Mouse (Mus musculus) adrenal gland, postnatal 36 days (tissue): ENCODE results near the gene Polq. TPM values are rescaled to one million over a fixed set of nuclear protein-coding genes. Genes with fewer than 3 reads are reported as not detected.
"Not testable (repeated sequence)": the region's sequence is repeated elsewhere in the genome, so short reads cannot be mapped to it uniquely, and the experiment has no call there.

ENCODE experiments used
- DNase-seq, 2 experiments: peaks; one replicate each; pipeline ENCODE4 v3.0.0; 2021; ENCODE audit warnings: mixed read lengths in 1 of 2
- total RNA-seq, 2 experiments: library from RNA; stranded (reverse); gene quantifications; 2 replicates each; pipeline ENCODE4 v1.2.3; 2021

Polq gene
- total RNA-seq, 2 experiments from 2014 or later: 0.66 to 0.76 TPM

GRCm38 (mm10) chr16:37094169-37094833, 82.7 kb downstream of the Polq start:
- DNase-seq: no peak

GRCm38 (mm10) chr16:37108763-37109162, 97.2 kb downstream of the Polq start:
- peak; percentile 3 to 15 for DNase-seq

- peak; percentile 71 to 78 for DNase-seq
Measured at GRCm38 (mm10) chr16:37109285-37109684, 97.7 kb downstream of the Polq start.

DNA sequence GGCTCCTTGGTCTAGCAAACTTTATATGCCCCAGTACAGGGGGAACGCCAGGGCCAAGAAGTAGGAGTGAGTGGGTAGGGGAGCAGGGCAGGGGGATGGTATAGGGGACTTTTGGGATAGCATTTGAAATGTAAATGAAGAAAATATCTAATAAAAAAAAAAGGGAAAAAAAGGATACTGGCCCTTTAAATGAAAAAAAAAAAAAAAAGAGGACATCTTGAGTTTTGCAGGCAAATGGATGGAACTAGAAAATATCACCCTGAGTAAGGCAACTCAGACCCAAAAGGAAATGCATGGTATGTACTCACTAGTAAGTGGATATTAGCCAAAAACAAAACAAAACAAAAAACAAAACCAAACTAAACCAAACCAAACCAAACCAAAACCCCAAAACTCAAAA, 113.6 kb downstream of the Polq start:
- not testable (repeated sequence) for DNase-seq

Other genes starting within 250 kb of the Polq start
- gene Slc15a2, start 226.8 kb upstream of the Polq start, total RNA-seq: 1 to 10 TPM in 1 of 2 experiments, under 1 TPM in 1; 0.96 to 2.6 TPM
- gene Iqcb1, start 183.4 kb upstream of the Polq start, total RNA-seq: 10 to 100 TPM; 16.9 to 19.1 TPM
- 1 to 10 TPM in 1 of 2 experiments, under 1 TPM in 1; 0.56 to 1.6 TPM for gene Eaf2, start 136.8 kb upstream of the Polq start, total RNA-seq
- 10 to 100 TPM; 82.8 to 91.6 TPM for gene Golgb1, start 136.6 kb upstream of the Polq start, total RNA-seq
- 10 to 100 TPM; 10.4 to 11.7 TPM for gene Hcls1, start 76.8 kb upstream of the Polq start, total RNA-seq
- under 1 TPM; 0.13 to 0.20 TPM for gene Fbxo40, start 21.3 kb upstream of the Polq start, total RNA-seq